Mouse (Mus musculus) testis, adult 2 months (tissue): ENCODE results near the gene Afmid.

ENCODE experiments used
- CTCF ChIP-seq: fragments of 200-500 bp; IDR thresholded peaks from 2 replicates; pipeline ENCODE4 v1.5.1; 2012; ENCODE audit warnings: low read depth, mild to moderate bottlenecking, inconsistent platforms, low read length, moderate library complexity; ENCODE audit not compliant: control insufficient read depth, insufficient read depth, insufficient replicate concordance
- POLR2A ChIP-seq: fragments of 200-500 bp; IDR thresholded peaks from 2 replicates; pipeline ENCODE4 v1.6.1; 2012; ENCODE audit warnings: low read depth, mild to moderate bottlenecking, inconsistent platforms, low read length, moderate library complexity; ENCODE audit not compliant: control insufficient read depth

DNA sequence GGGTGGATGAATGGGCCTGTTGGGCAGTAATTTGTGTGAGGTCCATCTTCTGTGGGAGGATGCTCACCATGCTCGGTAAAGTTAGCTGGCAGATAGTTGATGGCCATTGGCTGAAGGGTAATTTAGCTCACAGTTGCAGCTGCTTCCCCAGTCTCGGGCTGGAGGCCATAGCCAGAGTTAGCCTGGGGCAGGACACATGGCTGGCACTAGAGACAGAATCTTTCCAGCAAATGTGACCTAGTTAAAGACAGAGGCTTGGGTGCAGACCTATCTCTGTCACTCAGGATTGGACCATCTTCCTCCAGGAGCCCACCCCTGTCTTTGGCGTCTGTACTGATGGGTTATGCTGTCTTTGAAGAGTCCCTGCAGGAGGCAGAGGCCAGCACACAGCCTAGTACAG is 32.7 kb downstream of the Afmid start:
- TF ChIP-seq POLR2A (no peak), CTCF (no peak)
